Mouse (Mus musculus) left cerebral cortex, postnatal 36 days (tissue): ENCODE data around the gene Shank2. TPM values are rescaled to one million over a fixed set of nuclear protein-coding genes. Genes with fewer than 3 reads are reported as not detected.
A peak's percentile ranks its signal among the peaks of the same experiment; 100 is the strongest.

ENCODE experiments used
- DNase-seq, 2 experiments: peaks; one replicate each; pipeline ENCODE4 v3.0.0; 2021 to 2022; ENCODE audit warnings: low spot score in 2 of 2, mixed read lengths in 1 of 2
- intact Hi-C: fragments of 180-260 bp; cut with DNase I; formaldehyde crosslinking; loops from one replicate; pipeline ENCODE4 v1.15.1; 2025
- total RNA-seq, 2 experiments: library from RNA; stranded (reverse); gene quantifications; 2 replicates each; pipeline ENCODE4 v1.2.3; 2021

Shank2 gene
- total RNA-seq, 2 experiments from 2014 or later = 133 to 174 TPM

DNA sequence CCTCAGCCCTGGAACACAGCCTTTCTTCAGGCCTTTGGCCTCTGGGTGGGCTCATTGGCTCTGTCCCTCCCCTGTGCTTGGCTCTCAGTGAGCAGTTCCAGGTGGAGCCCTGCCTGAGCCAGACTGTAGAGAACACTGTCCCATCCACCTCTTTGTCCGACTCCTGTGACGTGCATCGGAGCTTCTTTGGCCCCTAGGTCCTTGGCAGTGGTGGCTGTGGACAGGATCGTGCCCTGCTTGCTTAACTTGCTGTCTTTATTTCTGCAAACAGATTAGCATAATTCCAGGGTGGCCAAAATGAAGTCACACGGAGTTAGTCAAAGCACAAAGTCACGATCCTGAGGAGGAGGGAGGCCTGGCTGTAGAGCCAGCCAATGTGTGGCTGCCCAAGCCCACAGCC is 419.8 kb downstream of the Shank2 start:
- no peak for DNase-seq
- intact Hi-C loops = no loop called here

DNA sequence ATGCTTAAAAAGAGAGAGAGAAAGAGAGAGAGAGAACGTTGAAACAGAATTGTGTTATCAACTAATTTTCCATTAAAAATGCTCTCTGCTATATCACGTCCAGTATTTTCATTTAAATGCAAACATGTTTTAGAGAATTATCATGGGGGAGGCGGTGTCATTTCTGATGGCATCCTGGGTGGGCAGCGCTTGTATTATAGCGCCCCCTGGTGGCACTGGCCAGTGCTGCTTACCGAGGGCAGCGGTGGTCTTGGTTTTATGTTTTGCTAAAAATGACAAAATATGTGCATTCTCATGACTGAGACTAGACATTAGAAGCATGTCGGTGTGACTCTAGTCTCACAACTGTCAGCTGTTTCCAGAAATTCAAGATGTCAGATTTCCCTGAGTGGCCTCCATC is 424.2 kb downstream of the Shank2 start:
- intact Hi-C loops = loop anchor here (1.0 to 5.0 kb wide), 2 partner anchors 209 to 344 kb away; no protein-coding TSS in a partner anchor
- no peak for DNase-seq

DNA sequence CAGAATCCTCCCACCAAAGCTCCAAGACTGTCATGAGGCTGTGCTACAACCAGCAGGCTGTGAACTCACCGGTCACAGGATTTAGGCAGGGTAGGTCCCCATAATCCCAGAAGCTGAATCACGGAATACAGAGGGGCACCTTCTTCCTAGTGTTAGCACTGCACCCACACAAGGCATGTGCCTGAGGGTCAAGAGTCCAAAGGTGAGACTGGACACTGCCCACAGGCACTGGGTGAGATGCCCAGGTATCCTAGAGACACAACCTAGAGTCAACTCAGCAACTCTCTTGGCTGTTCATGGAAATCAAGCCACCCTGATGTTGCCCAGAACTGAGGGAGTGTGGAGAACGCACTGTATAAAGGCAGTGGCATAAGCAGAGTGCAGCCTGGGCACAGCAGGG is 424.9 kb downstream of the Shank2 start:
- no peak for DNase-seq
- intact Hi-C loops = loop anchor here (5.0 kb wide), 1 partner anchor 344 kb away; no protein-coding TSS in a partner anchor

DNA sequence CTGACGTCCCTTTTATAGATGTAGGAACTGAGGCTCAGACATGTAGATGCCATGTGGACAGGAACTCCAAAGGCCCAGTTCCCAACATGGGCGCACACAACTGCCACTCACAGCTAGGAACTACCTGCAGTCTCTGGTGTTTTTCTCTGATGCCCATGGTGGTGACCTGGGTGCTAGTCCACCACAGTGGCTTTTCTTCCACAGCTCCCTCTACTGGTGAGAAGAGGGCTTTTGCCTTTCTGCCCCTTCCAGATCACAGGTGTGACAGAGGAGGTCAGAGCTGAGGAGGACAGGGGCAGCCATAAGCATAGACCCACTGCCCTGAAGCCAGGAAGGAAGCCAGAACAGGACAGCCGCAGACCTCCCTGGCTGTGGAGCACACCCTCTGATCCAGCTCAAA is 425.7 kb downstream of the Shank2 start:
- intact Hi-C loops = loop anchor here (5.0 kb wide), 1 partner anchor 345 kb away; no protein-coding TSS in a partner anchor

DNA sequence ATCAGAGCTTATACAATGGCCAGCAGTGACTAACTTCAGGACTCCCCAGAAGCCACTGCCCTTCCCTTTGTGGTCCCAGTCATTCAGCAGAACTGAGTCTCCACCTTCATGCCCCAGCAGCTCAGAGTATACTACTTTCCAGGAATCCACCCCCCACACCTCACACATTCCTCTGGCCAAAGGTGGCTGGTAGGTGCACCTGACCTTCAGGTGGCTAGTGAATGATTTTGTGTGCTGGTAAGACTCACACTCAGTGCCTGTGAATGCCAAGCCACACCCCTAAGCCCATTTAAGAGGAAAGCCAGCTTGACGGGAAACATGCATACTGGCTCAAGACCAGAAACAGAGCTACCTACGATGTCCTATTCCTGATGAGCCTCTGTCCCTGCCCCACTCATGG is 431.2 kb downstream of the Shank2 start:
- intact Hi-C loops = no loop called here
- no peak for DNase-seq

More for the DNA sequence above, 425.7 kb downstream of the Shank2 start:
- no peak for DNase-seq

DNA sequence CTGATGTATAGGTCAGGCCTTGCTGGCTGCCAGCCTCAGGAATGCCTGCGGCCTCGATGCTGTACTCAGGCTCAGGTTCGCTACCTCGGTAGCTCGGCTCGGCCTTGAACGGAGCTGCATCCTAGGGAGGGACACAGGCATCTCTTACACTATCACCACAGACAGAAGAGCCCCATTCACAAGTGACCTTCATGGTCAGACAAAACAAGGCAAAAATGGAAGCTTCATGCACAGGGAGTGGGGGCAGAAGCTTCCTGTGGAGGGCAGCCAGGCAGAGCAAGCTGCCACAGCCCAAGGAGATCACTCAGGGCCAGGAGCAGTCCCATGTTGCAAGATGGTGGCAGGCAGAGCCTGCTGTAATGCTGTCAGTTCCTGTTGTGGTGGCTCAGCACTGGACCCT is 437.1 kb downstream of the Shank2 start:
- DNase-seq = no peak
- intact Hi-C loops = no loop called here

DNA sequence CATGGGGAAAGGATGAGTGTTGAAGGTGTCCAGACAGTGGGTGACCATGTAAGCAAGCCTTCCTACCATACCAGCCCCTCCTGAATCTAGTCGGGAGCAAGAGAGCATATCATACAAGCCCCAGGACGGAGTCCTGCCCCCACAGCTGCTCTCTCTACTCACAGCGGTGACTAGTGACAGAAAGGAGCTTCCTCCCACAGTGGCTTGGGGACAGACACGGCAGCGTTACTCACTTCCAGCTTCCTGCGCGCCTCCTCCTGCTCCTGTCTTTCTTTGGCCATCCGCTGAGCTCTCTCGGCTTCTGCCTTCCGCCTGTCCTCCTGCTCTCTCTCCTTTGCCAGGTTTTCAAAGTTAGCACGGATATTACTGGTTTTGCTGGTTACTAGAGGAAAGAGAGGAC is 439.7 kb downstream of the Shank2 start:
- intact Hi-C loops = no loop called here
- DNase-seq = no peak

DNA sequence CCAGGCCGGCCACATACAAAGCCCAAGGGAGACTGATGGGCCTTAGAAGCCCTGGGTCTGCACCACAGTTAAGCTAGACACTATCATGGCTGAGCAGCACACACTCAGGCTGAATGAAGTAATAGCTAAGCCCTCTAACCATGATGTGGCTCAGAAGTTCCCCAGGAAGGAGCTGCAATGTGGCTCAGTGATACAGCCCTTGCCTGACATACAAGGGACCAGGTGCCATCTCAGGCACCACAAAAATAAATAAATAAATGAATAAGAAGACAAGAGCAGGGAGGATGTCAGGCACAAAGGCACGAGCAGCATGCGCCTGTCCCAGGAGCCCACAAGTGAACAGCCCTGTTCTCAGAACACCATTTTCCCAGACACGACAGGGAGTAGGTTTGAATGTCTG is 440.2 kb downstream of the Shank2 start:
- no peak for DNase-seq
- intact Hi-C loops = no loop called here

DNA sequence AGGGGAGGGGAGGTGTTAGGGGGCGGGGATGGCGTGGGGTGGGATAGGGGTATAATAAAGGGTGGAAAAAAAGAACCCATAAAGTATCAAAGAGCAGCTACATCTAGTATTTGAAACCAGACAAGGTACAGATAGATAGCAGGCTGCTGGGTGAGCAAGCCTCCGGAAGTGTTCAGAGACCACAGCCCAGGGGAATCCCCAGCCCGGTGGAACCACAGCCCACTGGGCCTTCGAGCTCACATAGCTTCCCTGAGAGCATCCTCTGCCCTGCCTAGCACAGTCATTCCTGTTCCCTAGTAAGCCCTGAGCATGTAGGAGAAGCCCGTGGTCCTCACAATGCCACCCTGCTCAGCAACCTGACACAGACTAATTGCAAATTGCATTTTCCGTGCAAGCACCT is 443.1 kb downstream of the Shank2 start:
- no peak for DNase-seq
- intact Hi-C loops = no loop called here

DNA sequence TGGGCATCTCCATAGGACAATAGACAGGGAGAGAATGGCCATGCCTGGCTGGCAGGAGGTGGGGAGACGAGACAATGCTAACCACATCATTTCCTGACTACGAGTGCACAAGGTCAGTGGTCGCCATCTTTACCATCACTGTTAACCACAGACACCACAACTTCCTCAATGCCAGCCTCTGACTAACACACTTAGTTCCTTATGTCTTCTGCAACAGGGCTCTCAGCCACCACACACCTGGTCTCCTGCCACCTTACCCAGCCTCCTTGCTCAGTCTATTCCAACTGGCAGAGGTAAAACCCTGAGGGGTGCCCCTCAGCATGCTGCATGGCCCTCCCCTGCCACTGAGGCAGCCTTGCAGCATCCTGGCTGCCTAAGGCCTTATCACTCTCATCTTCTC is 445.4 kb downstream of the Shank2 start:
- no peak for DNase-seq
- intact Hi-C loops = no loop called here

DNA sequence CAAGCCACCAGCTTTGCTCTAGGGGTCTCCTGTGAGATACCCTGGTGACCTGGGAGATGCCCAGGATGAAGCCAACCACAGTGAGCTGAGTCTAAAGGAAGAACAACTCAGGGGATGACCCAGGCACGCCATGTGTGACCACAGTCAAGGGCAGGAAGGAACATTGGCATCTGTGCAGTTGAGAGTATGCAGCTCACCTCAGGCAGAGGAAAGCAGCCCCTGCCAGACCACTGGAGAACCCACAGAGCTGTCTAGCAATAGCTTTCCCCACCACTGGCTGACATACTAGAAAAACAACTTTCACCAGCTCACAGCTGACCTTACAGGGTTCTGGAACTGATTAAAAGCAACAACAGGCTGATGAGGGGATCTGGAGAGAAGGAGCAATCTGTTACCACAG is 446.5 kb downstream of the Shank2 start:
- DNase-seq = no peak
- intact Hi-C loops = no loop called here

DNA sequence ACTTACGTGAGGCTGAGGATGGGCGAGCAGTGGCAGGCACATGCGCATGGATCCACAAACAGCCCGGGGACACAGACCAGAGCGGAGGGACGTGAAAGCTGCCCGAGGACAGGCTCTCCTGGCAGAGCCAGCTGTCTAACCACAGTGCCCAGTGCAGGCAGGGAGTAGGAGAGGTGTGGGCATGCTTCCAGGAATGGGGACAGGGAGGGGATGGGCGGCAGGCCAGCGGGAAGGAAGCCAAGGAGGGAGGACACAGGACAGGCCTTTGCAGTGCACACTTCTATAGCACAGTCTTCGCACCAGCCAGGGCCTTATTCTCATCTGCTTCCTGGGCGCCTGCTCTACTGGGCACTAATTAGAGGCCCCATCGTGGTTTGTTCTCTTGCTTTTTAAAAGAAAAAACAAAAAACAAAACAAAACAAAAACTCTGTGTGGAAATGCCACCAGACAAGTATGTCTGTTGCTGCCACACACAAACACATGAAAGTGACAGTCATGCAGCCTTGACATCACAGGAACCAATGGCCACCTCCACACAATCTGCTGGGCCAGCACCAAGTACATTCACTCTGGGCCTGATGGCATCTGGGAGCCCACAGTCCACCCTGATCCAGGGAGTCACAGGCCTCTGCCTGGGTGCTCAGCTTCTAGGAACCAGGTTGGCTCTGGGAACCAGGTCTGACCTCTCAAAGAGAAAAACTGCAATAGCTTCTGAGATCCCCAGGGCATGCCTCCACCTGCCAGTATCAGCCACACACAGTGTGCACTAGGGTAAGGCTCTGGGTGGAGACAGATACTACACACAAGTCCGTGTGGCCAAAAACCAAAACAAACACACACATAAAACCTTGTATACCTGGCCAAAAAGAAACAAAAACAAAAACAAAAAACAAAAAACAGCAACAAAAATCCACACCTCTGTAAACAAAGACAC is 448.2 kb downstream of the Shank2 start:
- peak; percentile 62 to 64 for DNase-seq
- intact Hi-C loops = no loop called here

DNA sequence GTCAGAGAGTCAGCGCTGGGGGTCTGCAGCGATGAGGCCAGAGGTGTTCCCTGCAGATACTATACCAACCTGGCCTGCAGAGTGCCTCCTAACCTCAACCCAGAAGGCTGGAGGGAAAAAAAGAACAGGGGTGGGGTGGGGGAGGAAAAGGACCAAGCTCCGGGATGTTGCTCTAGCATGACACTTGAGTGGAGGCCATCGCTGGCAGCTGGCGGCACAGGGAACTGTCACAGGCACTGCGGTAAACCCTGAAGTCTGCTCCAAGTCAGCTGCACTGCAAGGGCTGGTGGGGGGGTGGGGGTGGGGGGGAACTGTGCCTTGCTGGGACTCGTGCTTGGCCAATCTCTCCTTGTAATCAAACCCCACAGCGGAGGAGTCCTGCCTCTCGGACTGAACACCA is 448.9 kb downstream of the Shank2 start:
- intact Hi-C loops = no loop called here

DNA sequence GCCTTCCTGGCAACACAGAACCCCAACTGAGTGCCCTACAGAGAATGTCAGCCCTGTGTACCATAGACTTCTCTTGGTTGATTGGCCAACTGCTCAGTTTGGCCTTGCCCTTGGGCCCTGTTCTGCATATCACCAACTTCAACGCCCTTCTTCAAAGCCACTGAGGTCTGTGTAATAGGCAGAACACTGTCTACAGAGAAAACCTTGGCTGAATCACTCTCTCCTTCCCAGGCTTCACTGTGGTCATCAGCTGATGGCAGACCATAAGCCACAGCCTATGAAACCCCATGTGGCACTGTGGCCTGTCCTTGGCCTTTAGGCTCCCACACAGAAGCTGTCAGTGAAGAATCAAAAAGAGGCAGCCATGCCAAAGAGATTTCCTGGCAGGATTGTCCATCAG is 457.2 kb downstream of the Shank2 start:
- intact Hi-C loops = no loop called here
- no peak for DNase-seq

More for the DNA sequence above, 448.9 kb downstream of the Shank2 start:
- no peak for DNase-seq

DNA sequence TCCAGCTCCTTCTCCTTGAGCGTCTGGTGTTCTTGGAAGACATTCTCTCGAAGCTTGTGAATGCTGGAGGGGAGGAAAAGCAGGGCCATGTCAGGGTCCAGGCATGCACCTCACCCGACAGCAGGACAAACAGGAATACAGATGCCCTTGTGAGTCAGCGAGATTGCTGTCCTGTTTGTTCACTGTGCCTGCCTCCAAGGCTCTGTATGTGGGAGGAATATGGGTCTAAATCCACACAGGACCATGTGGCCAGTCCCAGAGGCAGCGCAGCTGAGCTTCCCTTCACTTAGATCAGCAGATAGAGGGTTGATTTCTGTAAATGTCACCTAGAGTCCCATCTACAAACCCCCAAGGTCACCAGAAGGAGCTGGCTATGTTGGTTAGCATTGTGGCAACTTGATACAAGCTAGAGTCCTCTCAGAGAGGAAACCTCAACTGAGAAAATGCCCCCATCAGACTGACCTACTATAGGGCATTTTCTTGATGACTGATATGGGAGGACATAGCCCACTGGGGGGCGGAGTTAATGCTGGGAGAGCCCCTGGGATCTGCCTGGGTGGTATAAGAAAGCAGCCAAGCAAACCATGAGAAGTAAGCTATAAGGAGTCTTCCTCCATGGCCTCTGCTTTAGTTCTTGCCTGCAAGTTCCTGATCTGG is 459.6 kb downstream of the Shank2 start:
- no peak for DNase-seq
- intact Hi-C loops = no loop called here

DNA sequence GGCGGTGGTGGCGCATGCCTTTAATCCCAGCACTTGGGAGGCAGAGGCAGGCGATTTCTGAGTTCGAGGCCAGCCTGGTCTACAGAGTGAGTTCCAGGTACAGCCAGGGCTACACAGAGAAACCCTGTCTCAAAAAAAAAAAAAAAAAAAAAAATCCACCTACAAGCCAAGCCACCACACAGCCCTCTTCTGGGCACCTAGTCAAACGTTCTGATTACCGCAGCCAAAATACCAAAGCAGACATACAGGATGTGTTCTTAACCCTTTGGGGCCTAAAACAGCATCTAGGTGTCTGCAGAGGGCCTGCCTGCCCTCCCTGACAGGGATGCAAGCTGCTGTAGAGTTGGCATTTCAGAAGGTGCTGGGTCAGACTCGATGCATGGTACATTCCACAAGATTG is 460.8 kb downstream of the Shank2 start:
- no peak for DNase-seq
- intact Hi-C loops = no loop called here

DNA sequence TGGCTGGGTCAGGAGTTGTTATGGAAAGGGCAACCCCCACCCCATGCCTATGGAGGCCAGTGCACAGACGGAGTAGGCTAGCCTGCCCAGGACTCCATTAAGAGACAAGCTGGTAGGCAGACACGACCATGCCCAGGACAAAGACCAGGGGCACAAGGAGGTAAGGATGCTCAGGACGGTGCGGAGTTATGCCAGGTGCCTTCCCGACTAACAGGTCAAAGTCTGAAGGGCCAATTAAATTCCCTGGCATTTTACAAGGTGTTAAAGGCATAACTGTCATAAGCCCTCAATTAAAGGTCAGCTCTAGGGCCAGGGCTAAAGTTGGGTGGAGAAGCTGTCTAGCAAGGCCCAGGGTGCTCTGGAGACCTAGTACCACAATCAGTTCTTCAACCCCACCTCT is 467.0 kb downstream of the Shank2 start:
- intact Hi-C loops = no loop called here
- DNase-seq = no peak

DNA sequence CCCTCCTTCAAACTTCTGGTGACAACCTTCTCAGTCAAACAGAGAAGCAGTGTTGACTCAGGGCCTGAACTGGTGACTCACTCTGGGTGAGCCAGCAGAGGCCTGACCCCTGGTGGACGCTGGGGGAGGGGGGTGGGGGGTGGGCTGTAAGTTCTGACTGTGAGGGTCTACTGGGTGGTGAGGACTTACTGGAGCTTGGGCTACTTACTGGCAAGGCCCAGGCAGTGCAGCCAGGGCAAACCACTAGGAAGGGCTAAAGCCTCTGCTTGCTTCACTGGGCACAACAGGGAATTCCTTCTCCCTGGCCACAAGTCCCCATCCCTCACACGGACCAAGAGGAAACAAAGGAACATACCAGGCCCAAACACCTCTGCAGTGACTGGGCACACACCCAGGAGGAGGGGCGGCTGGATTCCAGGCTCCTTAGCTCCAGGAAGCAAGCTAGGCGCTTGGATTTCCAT is 467.5 kb downstream of the Shank2 start:
- no peak for DNase-seq
- intact Hi-C loops = no loop called here

DNA sequence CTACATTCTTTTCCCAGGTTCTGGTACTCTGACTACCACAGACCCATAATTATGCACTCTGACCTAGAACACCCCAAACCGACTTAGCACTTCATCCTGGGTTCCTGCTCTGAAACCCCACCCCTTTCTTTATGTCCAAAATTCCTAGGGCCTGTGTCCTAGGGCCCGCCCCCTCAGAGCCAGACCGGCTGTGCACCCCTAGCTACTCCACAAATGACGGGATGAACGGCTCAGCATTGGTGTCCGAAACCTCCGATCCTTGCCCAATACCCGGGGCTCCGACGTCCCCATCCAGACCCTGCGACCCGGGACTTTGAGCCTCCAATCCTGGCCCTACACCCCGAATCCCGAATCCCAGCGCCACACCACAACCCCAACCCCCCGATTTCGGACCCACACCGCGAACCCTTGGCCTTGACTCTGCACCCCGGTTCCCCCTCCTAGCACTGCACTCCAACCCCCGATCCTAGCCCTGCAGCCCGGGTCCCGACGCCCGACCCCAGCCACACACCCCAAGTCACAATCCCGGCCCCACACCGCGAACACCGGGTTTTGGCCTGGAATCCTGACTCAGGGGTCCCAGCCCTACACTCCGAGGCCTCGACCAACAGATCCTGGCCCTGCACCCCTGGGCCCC is 468.3 kb downstream of the Shank2 start:
- no peak for DNase-seq
- intact Hi-C loops = no loop called here

DNA sequence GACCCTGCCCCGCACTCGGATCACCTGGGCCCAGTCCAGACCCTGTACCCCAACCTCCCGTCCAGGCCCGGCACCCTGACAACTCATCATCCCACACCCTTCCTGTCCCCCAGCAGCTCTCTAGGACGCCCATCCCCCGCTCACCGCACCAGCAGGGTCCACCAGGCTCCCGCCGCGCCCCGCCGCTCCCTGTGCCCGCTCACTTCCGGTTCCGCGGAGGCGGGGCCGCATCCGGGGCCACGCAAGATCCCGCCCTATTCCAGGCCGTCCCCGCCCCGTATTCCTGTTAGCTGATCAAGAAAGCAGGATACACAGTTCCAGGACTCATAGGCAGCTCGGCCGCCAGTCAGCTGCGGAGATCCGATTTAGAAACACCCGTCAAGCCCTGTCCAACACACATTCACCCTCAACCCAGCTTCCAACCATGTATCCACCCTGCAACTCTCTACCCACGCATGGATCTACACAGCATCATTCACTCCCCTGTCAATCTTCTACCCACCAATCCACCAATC is 468.9 kb downstream of the Shank2 start, which contains the start of gene Cttn:
Cttn (minus strand) TSS at position 465 of the 515 bp plus-strand sequence.
- peak; percentile 86 to 89 for DNase-seq
- intact Hi-C loops = no loop called here
